Mouse (Mus musculus) liver, embryonic 16.5 days (tissue): ENCODE data around the gene Gsta3. TPM values are rescaled to one million over a fixed set of nuclear protein-coding genes. Genes with fewer than 3 reads are reported as not detected.
"Not testable (repeated sequence)": the region's sequence is repeated elsewhere in the genome, so short reads cannot be mapped to it uniquely, and the experiment has no call there.

Experiments
- ATAC-seq: fragments of 200-750 bp; cut with Nextera tagmentation; 2 replicates; pipeline ENCODE4 v1.8.0; 2017; ENCODE audit warnings: low read depth, mild to moderate bottlenecking, moderate number of reproducible peaks, moderate library complexity
- H3K27ac ChIP-seq: fragments of 300-500 bp; sonication (generic); 2 replicates; pipeline ENCODE4 v1.5.1; 2014; ENCODE audit warnings: mild to moderate bottlenecking, low read length
- H3K27me3 ChIP-seq: fragments of 300-500 bp; sonication (generic); 2 replicates; pipeline ENCODE4 v1.6.1; 2014; ENCODE audit warnings: low read depth, low read length, mixed read lengths; ENCODE audit not compliant: control insufficient read depth, insufficient read depth
- H3K36me3 ChIP-seq: fragments of 300-500 bp; sonication (generic); 2 replicates; pipeline ENCODE4 v1.6.1; 2014; ENCODE audit warnings: mild to moderate bottlenecking; ENCODE audit not compliant: control insufficient read depth, insufficient read depth
- H3K4me1 ChIP-seq: fragments of 300-500 bp; sonication (generic); 2 replicates; pipeline ENCODE4 v1.6.1; 2014; ENCODE audit warnings: low read depth, low read length, mixed read lengths; ENCODE audit not compliant: control insufficient read depth
- H3K4me2 ChIP-seq: fragments of 300-500 bp; sonication (generic); 2 replicates; pipeline ENCODE4 v1.6.1; 2014; ENCODE audit warnings: low read depth, low read length, mixed read lengths
- H3K4me3 ChIP-seq: fragments of 300-500 bp; sonication (generic); 2 replicates; pipeline ENCODE4 v1.5.1; 2014; ENCODE audit warnings: low read depth, mild to moderate bottlenecking, low read length
- H3K9ac ChIP-seq: fragments of 300-500 bp; sonication (generic); 2 replicates; pipeline ENCODE4 v1.6.1; 2014; ENCODE audit warnings: low read depth, low read length
- H3K9me3 ChIP-seq: fragments of 300-500 bp; sonication (generic); replicated peaks from 2 replicates; pipeline ENCODE4 v1.6.1; 2016; ENCODE audit warnings: low read length; ENCODE audit not compliant: control insufficient read depth
- WGBS: fragments of 180-500 bp; shearing (Covaris S2); extraction: QIAGEN DNeasy Blood & Tissue Kit; methylation state at CpG from one replicate; pipeline ENCODE4 v1.1.7; 2014; ENCODE audit not compliant: insufficient replicate concordance; 5-methylcytosine and 5-hydroxymethylcytosine counted together
- polyA plus RNA-seq: library from polyadenylated mRNA; unstranded; fragments of >200 nt; fragmentation: Nextera tagmentation; extraction: Ambion mirVana; gene quantifications from 2 replicates; pipeline ENCODE4 v1.2.1, GENCODE M21; 2015

Gsta3 gene
- polyA plus RNA-seq, 1 experiment from 2014 or later: 162 TPM

DNA sequence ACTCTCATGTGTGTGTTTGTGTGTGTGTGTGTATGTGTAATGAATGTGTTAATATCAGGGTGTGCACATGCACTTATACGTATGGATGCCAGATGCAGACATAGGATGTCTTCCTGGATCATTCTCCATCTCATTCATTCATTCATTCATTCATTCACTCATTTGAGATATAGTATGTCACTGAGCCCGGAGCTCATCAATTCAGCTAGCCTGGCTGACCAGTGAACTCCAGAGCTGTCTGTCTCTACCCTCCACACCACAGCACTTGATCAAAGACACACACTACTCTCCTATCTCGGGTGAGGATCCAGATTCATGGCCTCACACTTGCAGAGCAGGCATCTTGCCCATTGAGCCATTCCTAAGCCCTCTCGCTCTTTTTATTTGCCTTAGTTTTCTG, 23.6 kb downstream of the Gsta3 start:
- Histone ChIP-seq H3K36me3 (no peaks in the 10 kb centered on the region), H3K4me3 (no peak overlapping the region), H3K27me3 (no peaks in the 10 kb centered on the region), H3K4me1 (no peaks in the 10 kb centered on the region), H3K9me3 (no peaks in the 10 kb centered on the region), H3K9ac (no peak overlapping the region), H3K4me2 (no peak overlapping the region), H3K27ac (no peak overlapping the region)
- 61% methylated on average over 4 of the region's 4 CpGs for WGBS
- ATAC-seq: no peak

DNA sequence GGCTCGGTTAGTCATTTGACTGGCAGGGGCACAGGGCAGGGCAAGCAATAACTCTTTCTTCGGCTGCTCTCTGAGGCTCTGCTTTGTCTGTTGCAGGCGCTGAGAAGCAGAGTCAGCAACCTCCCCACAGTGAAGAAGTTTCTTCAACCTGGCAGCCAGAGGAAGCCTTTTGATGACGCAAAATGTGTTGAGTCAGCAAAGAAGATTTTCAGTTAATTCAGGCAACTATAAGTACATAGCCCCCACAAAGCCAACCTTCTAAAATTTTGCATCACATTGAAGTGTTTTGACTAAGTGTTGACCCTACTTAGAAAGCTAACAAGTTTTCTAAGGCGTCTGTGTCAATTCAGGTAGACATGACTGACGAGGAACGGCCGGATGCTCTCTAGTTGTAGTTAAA, 24.4 kb downstream of the Gsta3 start:
- H3K27me3 ChIP-seq: no peaks in the 10 kb centered on the region
- no peak overlapping the region for H3K4me3 ChIP-seq
- H3K9me3 ChIP-seq: no peaks in the 10 kb centered on the region
- H3K4me2 ChIP-seq: no peak overlapping the region
- H3K36me3 ChIP-seq: no peaks in the 10 kb centered on the region
- no peaks in the 10 kb centered on the region for H3K4me1 ChIP-seq
- no peak for ATAC-seq
- no peak overlapping the region for H3K9ac ChIP-seq
- 62% methylated on average over 8 of the region's 8 CpGs for WGBS
- H3K27ac ChIP-seq: no peak overlapping the region

DNA sequence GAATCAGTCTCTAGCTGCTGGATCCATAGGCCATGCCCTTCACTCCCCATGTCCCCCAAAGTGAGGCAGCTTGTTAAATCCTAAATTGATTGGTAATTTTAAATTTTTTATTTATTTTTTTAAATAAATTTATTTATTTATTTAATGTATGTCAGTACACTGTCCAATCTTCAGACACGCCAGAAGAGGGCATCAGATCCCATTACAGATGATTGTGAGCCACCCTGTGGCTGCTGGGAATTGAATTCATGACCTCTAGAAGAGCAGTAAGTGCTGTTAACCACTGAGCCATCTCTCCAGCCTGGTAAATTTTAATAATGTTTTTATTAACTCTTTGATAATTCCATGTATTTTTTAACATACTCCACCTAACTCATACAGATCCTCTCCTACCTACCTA, 26.4 kb downstream of the Gsta3 start:
- Histone ChIP-seq H3K9me3 (no peaks in the 10 kb centered on the region), H3K4me2 (no peak overlapping the region), H3K4me1 (no peaks in the 10 kb centered on the region; the same call in 1 of the 2 replicates), H3K27me3 (no peaks in the 10 kb centered on the region), H3K4me3 (no peak overlapping the region), H3K36me3 (no peaks in the 10 kb centered on the region), H3K27ac (no peak overlapping the region), H3K9ac (no peak overlapping the region)
- 55% methylated on average over 1 of the region's 1 CpGs for WGBS
- ATAC-seq: no peak

DNA sequence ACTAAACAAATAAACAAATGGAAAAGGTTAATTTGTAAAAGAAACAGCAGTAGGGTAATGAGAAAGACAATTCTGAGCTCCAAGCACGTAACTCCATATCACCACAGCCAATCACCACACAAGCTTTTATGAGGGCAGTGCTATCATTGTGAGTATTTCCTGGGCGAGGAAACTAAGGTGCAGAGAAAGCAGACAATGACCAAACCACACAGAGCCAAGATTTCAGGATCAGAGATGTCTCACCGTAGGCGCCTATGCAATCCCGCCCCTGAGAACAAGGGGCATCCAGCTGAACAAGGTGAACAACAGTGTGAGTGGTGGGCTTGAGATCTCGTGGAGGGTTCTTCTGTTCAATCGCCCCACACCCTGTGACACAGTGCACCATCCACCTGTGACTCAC, 27.1 kb downstream of the Gsta3 start:
- 64% methylated on average over 5 of the region's 7 CpGs for WGBS
- H3K9me3 ChIP-seq, H3K4me3 ChIP-seq, H3K4me1 ChIP-seq, H3K4me2 ChIP-seq, H3K27me3 ChIP-seq, H3K27ac ChIP-seq, H3K36me3 ChIP-seq, ATAC-seq, H3K9ac ChIP-seq: not testable (repeated sequence)

DNA sequence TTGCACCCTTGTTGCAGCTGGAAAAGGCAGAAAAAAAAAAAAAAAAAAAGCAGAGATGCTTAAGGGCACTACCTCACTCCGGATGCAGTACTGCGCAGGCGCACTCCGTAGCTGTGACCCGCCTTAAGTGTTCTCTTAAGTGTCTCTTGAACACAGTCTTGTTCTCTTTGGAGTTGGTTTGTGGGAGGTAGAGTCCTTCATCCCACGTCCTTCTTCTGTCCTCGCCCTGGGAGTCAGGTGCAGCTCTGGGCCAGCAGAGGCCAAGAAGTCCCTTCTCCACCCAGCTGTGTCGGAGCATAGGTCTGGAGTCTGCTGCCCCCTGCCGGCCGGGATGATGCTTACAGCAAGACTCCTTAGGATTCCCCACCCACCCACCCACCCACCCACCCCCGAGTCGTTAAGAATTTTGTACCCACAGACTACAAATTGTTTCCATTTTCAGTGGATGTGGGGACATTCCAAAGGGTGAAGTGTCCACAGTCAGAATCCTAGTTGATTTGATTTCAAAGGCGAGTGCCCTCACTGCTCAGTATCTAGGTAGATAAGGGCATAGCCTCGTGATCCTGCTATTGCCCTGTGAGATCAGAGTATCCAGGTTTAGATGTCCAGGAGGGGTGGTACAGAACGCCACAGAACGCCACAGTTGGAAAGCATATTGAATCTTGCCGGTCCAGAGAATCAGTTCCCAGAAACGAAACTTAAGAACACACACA, 31.1 kb downstream of the Gsta3 start:
- 22% methylated on average over 18 of the region's 18 CpGs for WGBS
- Histone ChIP-seq H3K27ac (no peak overlapping the region), H3K27me3 (no peaks in the 10 kb centered on the region), H3K9me3 (no peaks in the 10 kb centered on the region), H3K4me2 (peak overlapping the region; percentile 50), H3K36me3 (no peaks in the 10 kb centered on the region), H3K4me3 (peak overlapping the region; percentile 28; the same call in 1 of the 2 replicates), H3K4me1 (no peaks in the 10 kb centered on the region; the same call in 1 of the 2 replicates), H3K9ac (no peak overlapping the region)
- ATAC-seq: 0 out of 2 replicates have a peak, but pooled peaks have one; percentile 37

DNA sequence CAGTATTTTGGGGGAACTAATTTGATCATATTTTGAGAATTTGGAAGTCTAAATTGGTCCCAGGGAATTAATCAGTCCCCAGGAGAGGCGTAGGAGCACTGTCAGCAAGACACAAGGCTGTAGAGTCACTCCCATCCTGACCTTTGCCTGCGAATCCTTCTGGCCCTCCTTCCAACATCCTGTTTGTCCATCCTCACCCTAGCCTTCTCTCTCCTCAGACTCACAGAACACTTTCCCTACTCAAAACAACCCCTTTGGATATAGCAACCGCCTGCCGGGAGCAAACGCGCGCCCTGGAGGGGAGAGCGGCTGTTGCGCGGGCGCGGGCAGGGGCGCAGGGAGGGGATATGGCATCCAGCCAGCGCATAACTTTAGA, 31.7 kb downstream of the Gsta3 start:
- Histone ChIP-seq H3K27me3 (no peaks in the 10 kb centered on the region), H3K36me3 (no peaks in the 10 kb centered on the region), H3K4me3 (peak overlapping the region; percentile 28; the same call in 1 of the 2 replicates), H3K27ac (no peak overlapping the region), H3K4me1 (no peaks in the 10 kb centered on the region; the same call in 1 of the 2 replicates), H3K4me2 (peak overlapping the region; percentile 50), H3K9ac (0 out of 2 replicates have a peak overlapping the region, but pooled peaks have one; percentile 9), H3K9me3 (no peaks in the 10 kb centered on the region)
- ATAC-seq: no peak
- 35% methylated on average over 14 of the region's 14 CpGs for WGBS

DNA sequence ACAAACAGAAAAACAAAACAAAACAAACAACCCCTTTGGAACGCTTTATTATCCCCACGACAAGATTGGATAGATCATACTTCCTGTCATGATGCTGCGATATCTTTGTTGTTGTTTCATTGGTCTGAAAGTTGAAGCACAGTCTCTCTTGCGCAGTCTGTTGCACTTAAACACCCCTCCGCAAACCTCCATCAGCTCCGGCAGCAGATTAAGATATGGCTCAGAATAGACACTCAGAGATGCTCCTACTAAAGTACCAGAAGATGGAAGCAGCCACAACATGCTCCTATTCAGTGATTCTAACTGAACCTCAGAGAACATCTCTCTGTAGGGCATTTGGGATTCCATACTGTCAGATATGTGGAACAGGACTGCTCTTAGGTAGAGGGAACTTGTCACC, 32.7 kb downstream of the Gsta3 start:
- no peak overlapping the region for H3K27ac ChIP-seq
- no peak overlapping the region for H3K9ac ChIP-seq
- no peak overlapping the region for H3K4me2 ChIP-seq
- no peaks in the 10 kb centered on the region; the same call in 1 of the 2 replicates for H3K4me1 ChIP-seq
- WGBS: 71% methylated on average over 6 of the region's 6 CpGs
- no peaks in the 10 kb centered on the region for H3K36me3 ChIP-seq
- no peaks in the 10 kb centered on the region for H3K9me3 ChIP-seq
- H3K4me3 ChIP-seq: no peak overlapping the region
- no peaks in the 10 kb centered on the region for H3K27me3 ChIP-seq
- no peak for ATAC-seq

DNA sequence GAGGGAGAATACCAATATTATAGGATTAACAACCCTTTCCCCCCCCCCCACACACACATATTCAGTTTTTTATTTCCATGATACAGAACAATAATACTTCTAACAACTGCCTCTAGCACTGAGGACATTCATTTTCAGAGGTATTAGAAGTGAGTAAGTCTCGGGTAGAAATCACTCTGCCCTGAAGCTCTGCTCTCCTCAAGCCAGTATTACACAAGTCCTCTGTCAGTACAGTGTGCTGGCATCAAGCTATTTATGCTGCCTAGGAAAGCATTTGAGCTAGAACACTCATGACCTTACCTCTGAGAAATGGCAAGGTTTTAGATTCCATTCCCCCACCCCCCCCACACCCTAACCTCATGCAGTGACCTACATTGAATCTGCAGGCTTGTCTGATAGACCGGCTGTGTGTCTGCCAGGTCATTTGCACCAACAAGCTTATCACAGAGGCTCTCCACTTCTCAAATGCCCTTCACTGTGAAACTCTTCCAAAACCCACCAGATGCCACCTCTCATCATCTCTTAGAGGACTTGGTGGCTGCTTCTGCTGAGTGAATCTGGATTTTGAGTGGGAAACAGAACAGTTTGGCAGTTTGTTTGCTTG, 34.1 kb downstream of the Gsta3 start:
- Histone ChIP-seq H3K4me3 (no peak overlapping the region), H3K36me3 (no peaks in the 10 kb centered on the region), H3K27me3 (no peaks in the 10 kb centered on the region), H3K4me2 (no peak overlapping the region), H3K9me3 (no peaks in the 10 kb centered on the region), H3K9ac (no peak overlapping the region), H3K4me1 (no peaks in the 10 kb centered on the region; the same call in 1 of the 2 replicates), H3K27ac (no peak overlapping the region)
- no peak for ATAC-seq
- WGBS: 51% methylated on average over 2 of the region's 2 CpGs

DNA sequence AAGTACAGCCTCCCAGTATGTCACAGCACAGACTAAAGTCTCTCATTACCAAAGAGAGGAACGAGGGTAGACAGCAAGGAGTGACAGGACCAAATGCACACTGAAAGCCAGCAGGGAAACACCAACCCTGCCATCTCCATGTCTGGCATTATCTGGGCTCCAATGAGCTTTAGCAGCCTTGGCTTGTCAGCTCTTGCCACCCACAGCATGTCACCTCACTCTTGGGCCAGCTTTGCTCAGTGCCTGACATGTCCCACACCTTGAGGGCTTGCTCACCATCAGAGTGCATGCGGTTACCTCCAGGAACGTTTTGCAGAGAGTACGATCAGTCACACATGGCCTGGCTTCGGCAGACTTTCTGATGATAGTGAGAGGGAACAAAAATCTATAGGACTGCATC, 35.0 kb downstream of the Gsta3 start:
- H3K4me1 ChIP-seq, H3K36me3 ChIP-seq, H3K9me3 ChIP-seq, H3K27ac ChIP-seq, H3K4me3 ChIP-seq, H3K9ac ChIP-seq, H3K4me2 ChIP-seq, ATAC-seq, H3K27me3 ChIP-seq: not testable (repeated sequence)
- 64% methylated on average over 5 of the region's 5 CpGs for WGBS
